Mouse (Mus musculus) liver, postnatal 0 days (tissue): ENCODE results near the gene Il1b.

Source experiments
- CTCF ChIP-seq: sonication (generic); IDR thresholded peaks from 2 replicates; pipeline ENCODE4 v1.5.1; 2016; ENCODE audit warnings: antibody characterized with exemption, low read depth
- EP300 ChIP-seq: IDR thresholded peaks from 2 replicates; pipeline ENCODE4 v1.6.1; 2016; ENCODE audit warnings: antibody characterized with exemption, low read depth, mild to moderate bottlenecking

DNA sequence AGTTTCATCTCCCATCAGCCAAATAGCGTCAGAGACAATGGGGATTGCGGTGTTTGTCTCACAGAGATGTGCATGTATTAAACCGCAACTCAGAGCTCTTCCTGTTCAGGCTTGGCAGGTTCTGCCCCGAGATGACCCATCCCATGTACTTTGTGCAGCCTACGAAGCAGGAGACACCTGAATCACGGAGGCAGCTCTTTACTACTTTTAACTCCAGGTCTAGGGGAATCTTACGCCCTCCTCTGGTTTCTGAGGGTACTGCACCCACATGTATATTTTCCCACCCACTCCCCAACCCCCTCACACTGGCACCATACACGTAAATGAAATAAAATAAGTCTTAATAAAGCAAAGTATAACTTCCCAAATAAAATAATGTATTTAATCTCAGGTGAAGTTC is 35.6 kb upstream of the Il1b start:
- TF ChIP-seq EP300, result no peak
- TF ChIP-seq CTCF, result peak; percentile 41
